Mouse (Mus musculus): ENCODE results near the gene Gm438. TPM values are rescaled to one million over a fixed set of nuclear protein-coding genes. Genes with fewer than 3 reads are reported as not detected.

Gene Gm438
- polyA plus RNA-seq (2015; fragmentation: Illumina TruSeq; extraction: RNeasy Lipid Tissue Mini Kit (QIAGEN cat#74804); ENCODE audit: insufficient read depth, low read depth, low replicate concordance): not detected

DNA sequence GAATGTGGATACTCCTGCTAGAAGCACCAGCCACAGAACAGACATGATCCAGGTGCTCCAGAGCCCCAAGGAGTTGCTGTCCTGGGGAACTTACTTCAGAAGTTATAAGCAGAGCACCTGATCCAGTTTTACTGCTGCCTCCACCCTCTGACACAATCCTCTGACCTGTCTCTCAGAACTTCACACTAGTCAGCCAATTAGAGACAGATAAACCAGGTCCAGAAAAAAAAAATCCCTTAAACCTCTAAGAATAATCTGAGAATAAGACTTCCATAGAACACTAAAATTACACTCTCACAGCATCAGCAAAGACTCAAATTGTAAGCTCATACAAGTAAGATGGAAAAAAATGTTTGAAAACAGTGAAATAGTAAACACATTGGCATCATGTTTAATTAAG lies at the start of gene Gm438:
Gm438 (minus strand) TSS at position 101 of the 400 bp plus-strand sequence.

Other genes with a start within 250 kb of the Gm438 start
- not detected for gene Gm13124, start 221.4 kb downstream of the Gm438 start, polyA plus RNA-seq (2015; fragmentation: Illumina TruSeq; extraction: RNeasy Lipid Tissue Mini Kit (QIAGEN cat#74804); ENCODE audit: insufficient read depth, low read depth, low replicate concordance)
- not detected for gene Aadacl4, start 172.9 kb downstream of the Gm438 start, polyA plus RNA-seq (2015; fragmentation: Illumina TruSeq; extraction: RNeasy Lipid Tissue Mini Kit (QIAGEN cat#74804); ENCODE audit: insufficient read depth, low read depth, low replicate concordance)
- not detected for gene Gm436, start 100.2 kb downstream of the Gm438 start, polyA plus RNA-seq (2015; fragmentation: Illumina TruSeq; extraction: RNeasy Lipid Tissue Mini Kit (QIAGEN cat#74804); ENCODE audit: insufficient read depth, low read depth, low replicate concordance)
- gene Gm13178, start 65.2 kb downstream of the Gm438 start, polyA plus RNA-seq (2015; fragmentation: Illumina TruSeq; extraction: RNeasy Lipid Tissue Mini Kit (QIAGEN cat#74804); ENCODE audit: insufficient read depth, low read depth, low replicate concordance): not detected
- 36.6 TPM for gene Dhrs3, start 106.2 kb upstream of the Gm438 start, polyA plus RNA-seq (2015; fragmentation: Illumina TruSeq; extraction: RNeasy Lipid Tissue Mini Kit (QIAGEN cat#74804); ENCODE audit: insufficient read depth, low read depth, low replicate concordance)